Mouse (Mus musculus) 416B (cell line): ENCODE data around the gene Fcnb.

ENCODE experiments used
- DNase-seq: peaks from one replicate; pipeline ENCODE4 v3.0.0; 2011; ENCODE audit warnings: low read depth

Gene Fcnb

DNA sequence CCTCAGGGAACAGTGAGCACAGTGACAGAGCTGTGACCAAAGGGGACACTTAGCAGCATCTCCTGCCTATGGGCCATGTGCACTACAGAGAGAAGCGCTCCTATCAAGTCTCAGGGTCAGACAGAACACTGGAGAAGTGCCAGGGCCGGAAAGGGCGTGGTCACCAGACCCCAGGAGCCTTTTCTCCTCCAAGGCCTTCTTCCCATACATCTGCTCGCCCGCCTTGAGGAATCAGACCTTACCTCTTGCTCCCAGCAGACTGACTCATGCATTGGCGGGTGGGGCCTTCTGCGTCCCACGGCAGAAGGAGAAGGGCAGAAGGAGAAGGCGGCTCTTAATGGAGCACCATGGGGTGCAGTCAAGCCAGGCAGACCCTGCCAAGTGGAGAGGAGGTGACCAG, 52.8 kb downstream of the Fcnb start:
- DNase-seq: no peak
